Mouse (Mus musculus): Measurements from ENCODE around the gene Zfp639.

The Zfp639 gene

DNA sequence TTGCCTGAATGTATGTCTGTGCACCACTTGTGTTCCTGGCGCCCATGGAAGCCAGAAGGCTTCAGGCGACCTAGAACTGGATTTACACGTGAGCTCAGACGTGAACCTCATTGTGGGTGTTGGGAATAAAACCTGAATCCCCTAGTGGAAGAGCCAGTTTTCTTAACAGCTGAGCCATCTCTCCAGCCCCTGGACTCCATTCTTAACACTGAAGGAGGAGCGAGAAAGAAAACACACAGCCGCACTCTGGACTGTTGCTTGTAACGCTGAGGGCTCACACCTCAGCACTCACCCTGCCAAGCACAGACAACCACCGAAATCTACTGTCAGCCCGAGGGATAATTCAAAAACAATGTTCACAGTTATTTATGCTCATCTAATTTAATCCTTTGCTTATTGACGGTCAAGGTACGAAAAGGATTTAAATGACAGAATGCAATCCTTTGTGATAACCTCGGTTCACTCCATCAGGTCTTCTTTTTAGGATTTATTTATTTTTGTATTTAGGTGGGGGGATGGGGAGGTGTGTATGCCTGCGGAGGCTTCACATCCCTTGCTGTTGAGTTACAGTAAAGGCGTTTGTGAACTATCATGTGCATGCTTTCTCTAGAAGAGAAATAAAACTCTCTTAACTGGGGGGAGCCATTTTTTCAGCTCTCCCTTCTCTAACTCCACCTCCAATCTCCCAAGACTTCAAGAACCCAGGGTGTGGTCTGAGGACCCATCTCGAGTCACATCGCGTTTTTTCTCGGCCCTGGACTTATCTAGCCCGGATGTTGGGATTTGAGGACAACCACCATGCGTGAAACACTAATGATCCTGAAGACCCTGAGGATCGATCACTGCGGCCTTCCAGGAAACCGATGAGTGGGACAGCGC, at the start of gene Zfp639:
Zfp639 (plus strand) TSS at position 764 of the 879 bp plus-strand sequence.
- no peak for DNase-seq

- DNase-seq = peak; percentile 56
Observed at GRCm38 (mm10) chr3:32467321-32467720, 42.7 kb upstream of the Zfp639 start.

DNA sequence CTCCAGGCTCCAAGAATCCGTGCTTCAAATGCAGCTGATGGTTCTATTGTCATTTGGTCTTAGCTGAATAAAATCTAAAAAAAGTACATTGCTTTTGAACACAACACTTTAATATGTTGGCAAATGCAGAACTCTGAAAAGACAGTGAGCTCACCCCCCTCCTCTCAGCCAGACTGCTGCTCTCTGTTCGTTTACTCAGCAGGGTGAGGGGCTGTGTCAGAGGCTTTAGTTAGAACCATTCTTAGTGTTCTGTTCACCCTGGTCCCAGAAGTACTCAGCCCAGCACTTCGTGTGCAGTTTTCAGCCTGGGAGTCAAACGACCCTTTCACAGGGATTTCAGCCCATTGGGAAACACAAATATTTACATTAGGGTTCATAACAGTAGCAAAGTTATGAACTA, 41.6 kb upstream of the Zfp639 start:
- no peak for DNase-seq

GRCm38 (mm10) chr3:32470449-32470848, 39.6 kb upstream of the Zfp639 start:
- no peak for DNase-seq

DNA sequence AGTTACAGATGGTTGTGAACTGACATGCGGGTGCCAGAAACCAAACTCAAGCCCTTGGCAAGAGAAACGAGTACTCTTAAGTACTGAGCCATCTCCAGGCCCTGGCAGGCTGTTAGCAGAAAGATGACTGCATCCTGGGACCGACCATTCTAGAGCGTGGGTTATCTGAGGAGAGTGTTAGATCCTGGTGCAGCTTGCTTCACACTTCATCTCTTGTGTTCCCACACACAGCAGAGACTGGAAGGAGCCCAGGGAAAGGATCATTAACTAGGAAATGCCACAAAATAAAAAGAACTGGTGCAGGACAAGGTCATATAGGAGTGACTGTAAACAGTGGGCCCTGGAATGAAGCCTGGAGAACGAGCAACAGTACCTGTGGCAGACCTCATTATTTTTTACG, 39.0 kb upstream of the Zfp639 start:
- DNase-seq = peak; percentile 60

- DNase-seq = no peak
Observed at GRCm38 (mm10) chr3:32472191-32472900, 37.7 kb upstream of the Zfp639 start.

GRCm38 (mm10) chr3:32473184-32473583, 36.9 kb upstream of the Zfp639 start:
- no peak for DNase-seq

DNA sequence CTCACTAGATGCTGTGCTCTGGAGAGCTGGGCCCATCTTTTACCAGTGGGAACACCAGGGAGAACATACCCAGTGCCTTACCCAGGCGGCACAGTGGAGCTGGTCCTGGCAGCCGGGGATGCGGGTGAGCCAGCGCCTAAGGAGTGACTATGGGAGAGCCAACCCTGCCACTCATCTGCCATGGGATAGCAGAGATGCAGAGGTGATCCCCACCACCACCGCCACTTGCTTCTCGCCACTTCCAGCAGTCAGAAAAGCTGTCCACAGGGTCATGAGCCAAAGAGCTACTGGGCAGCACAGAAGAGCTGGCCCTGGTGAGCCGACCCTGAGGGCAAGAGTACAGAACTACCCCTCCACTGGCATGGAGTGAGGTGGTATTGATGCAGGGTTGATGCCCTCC, 30.1 kb upstream of the Zfp639 start:
- DNase-seq = no peak

DNA sequence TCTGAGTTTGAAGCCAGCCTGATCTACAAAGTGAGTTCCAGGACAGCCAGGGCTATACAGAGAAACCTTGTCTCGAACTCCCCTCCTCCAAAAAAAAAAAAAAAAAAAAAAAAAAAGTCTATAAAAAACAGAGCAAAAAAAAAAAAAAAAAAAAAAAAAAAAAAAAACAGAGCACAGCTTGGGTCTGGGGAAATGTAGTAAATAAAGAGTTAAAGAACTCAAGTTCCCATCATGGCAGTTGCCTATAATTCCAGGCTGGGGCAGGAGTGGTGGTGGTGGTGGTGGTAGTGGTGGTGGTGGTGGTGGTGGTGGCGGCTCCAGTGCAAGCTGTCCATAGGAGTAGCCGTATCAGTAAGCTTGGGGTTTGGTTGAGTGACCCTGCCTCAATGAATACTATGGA, 27.0 kb upstream of the Zfp639 start:
- no peak for DNase-seq

- DNase-seq = peak; percentile 64
Observed at GRCm38 (mm10) chr3:32486543-32486942, 23.5 kb upstream of the Zfp639 start.

- no peak for DNase-seq
Observed at GRCm38 (mm10) chr3:32488172-32488571, 21.9 kb upstream of the Zfp639 start.

GRCm38 (mm10) chr3:32490076-32490927, 19.8 kb upstream of the Zfp639 start:
- DNase-seq = peak; percentile 33

- no peak for DNase-seq
Observed at GRCm38 (mm10) chr3:32490928-32491315, 19.1 kb upstream of the Zfp639 start.

GRCm38 (mm10) chr3:32492097-32493090, 17.7 kb upstream of the Zfp639 start, which contains the start of gene Kcnmb3:
Gene Kcnmb3 (minus strand): TSS chr3:32492231.
- peak; percentile 73 for DNase-seq

- no peak for DNase-seq
Observed at GRCm38 (mm10) chr3:32494387-32495087, 15.5 kb upstream of the Zfp639 start.

DNA sequence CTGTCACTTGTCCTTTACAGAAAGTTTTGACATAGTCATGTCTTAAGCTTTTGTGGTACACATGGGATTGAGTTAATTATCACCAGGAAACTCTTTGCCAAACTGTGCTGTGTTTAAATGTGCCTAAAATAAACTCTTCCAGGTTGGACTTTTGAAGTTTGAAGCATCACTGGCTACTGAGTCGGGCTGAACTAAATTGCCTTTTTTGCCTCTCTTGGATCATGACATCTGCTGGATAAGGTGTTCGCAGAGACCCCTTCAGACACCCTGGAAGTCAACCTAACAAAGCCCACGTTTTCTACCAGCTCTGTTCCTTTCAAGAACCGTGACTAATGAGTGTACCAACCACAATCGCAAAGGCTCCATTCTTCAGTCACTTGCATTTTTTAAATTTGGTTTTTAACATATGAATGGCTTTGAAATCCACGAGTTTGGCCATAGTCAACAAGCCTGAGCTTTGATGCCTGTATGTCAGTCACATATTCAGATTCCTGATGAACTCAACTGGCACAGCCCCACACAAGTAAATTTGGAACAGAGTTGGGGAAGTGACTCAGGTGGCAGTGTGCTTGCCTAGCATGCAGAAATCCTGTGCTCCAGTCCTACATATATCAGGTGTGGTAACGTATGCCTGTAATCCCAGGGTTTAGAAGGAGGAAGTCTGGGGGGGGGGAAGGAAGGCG, 14.8 kb upstream of the Zfp639 start:
- DNase-seq = peak; percentile 87

DNA sequence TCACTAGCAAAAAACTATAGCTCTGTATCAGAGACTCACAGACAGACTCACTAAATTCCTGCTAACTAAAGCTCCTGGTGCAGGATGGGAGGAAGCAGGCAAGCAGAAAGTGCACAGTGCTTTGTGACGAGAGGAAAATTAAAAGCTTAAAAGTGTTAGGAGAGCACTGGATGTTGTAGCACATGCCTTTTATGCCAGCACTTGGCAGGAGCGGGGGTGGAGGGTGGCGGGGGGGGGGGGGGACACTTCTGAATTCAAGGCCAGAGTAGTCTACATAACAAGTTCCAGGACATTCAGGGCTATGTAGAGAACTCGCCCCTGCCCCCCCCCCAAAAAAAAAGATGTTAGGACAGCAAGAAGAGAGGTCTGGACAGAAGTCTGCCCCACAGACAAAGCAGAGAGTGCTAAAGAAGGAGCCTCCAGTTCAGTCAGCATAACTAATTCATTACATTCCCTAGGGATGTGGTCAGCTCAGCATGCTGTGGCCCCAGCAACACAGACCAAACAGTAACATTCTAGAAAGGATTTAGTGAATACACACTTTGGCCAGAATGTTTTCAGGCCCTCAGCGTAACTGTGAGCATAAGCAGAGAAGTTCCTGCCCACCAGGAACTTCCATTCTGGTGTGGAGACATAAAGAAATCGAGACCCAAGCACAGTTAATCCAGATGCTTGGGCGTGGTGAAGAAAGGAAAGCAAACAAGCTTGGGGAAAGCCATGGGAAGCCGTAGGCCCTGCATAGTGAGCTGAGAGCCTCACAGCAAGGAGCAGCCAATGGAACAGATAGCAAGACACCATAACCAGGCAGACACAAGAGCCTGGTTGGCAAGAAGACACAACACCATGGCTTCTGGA, 14.0 kb upstream of the Zfp639 start:
- DNase-seq = no peak

- no peak for DNase-seq
Observed at GRCm38 (mm10) chr3:32496711-32497070, 13.4 kb upstream of the Zfp639 start.

DNA sequence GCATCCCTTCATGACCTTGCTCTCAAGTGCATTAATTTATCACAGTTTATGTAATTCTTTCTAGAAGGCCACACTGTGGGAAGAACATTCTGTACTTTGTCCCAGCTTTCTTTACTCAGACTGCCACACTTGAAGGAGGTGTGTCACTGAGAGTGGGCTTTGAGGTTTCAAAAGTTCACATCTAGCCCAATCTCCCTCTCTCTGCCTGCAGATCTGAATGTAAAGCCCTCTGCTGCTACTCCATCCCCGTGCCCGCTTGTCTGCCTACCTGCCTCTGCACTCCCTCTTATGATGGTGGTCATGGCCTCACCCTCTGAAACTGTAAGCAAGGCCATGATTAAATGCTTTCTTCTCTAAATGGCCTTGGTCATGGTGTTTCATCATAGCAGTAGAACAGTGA, 9.7 kb upstream of the Zfp639 start:
- DNase-seq = peak; percentile 35

DNA sequence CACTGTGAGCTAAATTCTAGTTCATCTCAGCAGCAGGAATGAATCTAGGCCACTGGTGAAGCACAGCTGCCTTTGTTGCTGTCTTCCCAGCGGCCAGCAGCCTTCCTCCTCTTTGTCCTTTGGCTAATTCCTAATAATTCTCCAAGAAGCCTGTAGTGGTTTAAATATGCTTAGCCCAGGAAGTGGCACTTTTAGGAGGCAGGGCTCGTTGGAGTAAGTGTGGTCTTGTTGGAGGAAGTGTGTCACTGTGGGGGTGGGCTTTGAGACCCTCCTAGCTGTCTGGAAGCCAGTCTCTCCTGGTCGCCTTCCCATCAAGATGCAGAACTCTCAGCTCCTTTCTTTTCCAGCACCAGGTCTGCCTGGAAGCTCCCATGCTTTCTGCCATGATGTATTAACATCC, 4.2 kb upstream of the Zfp639 start:
- DNase-seq = no peak
